ENCODE assay signal across 16 mouse cellular contexts in the genomic region with DNA sequence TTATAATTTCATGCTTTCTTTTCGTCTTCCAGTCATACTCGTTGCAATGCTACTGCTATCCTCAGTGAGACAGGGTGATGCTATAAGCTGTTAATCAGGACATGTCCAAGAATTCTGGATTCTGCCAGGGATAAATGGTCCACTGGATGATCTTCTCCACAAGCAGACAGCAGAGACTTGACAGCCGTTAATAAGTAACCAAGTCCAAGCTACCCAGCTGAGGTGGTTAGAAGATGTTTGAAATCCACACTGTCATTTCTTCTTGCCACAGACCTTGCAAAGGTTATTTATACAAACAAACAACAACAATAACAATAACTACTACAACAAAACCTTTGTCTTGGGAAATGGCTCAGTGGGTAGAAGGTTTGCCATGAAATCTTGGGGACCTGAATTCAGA.
"Had no signal": no experiment of that assay in that cellular context is flagged by ENCODE, and none has a peak within 500 bp of the region (broad histone marks: within the 10 kb centered on the region; RNA-seq: fewer than 3 reads in every experiment).

No protein-coding gene starts in this region.

- DNase-seq: retina, postnatal 1 day; right cerebral cortex, adult 18-20 months; right cerebral cortex, postnatal 14 days; right cerebral cortex, postnatal 25 days; right cerebral cortex, postnatal 4 days; spleen, adult 18-20 months; thymus, adult 18-20 months; thymus, adult 2 months; thymus, postnatal 14 days; thymus, postnatal 25 days; thymus, postnatal 36 days; thymus, postnatal 4 days had no signal

- H3K4me2 ChIP-seq: neural tube, embryonic 13.5 days; neural tube, embryonic 15.5 days; stomach, embryonic 15.5 days had no signal

- H3K27me3 ChIP-seq: neural tube, embryonic 13.5 days; neural tube, embryonic 15.5 days; stomach, embryonic 15.5 days had no signal

- H3K4me3 ChIP-seq: neural tube, embryonic 13.5 days; neural tube, embryonic 15.5 days; stomach, embryonic 15.5 days had no signal

- H3K9ac ChIP-seq: neural tube, embryonic 13.5 days; neural tube, embryonic 15.5 days; stomach, embryonic 15.5 days had no signal

- H3K4me1 ChIP-seq: neural tube, embryonic 15.5 days; stomach, embryonic 15.5 days had no signal

- H3K27ac ChIP-seq: neural tube, embryonic 13.5 days; neural tube, embryonic 15.5 days; stomach, embryonic 15.5 days; stomach, postnatal 0 days had no signal

- H3K36me3 ChIP-seq: neural tube, embryonic 13.5 days; neural tube, embryonic 15.5 days; stomach, embryonic 15.5 days had no signal

- H3K9me3 ChIP-seq: neural tube, embryonic 13.5 days; neural tube, embryonic 15.5 days; stomach, embryonic 15.5 days had no signal
